Mouse (Mus musculus): Measurements from ENCODE around the gene Spsb2.

The Spsb2 gene

GRCm38 (mm10) chr6:124808358-124809012 lies at the start of gene Spsb2:
Gene Spsb2, plus strand, starts transcription at chr6:124808661.
- DNase-seq (ENCODE audit: low read depth, low spot score): peak; percentile 21

GRCm38 (mm10) chr6:124758849-124759232 lies 49.6 kb upstream of the Spsb2 start:
- no peak for DNase-seq (ENCODE audit: low read depth, low spot score)

- peak; percentile 90 for DNase-seq (ENCODE audit: low read depth, low spot score)
These were observed 49.2 kb upstream of the Spsb2 start for GRCm38 (mm10) chr6:124759259-124759658.

GRCm38 (mm10) chr6:124765951-124766350 lies 42.5 kb upstream of the Spsb2 start:
- no peak for DNase-seq (ENCODE audit: low read depth, low spot score)

- no peak for DNase-seq (ENCODE audit: low read depth, low spot score)
These were observed 40.9 kb upstream of the Spsb2 start for GRCm38 (mm10) chr6:124767536-124767919.

GRCm38 (mm10) chr6:124767920-124768703 lies 40.3 kb upstream of the Spsb2 start:
- peak; percentile 75 for DNase-seq (ENCODE audit: low read depth, low spot score)

- no peak for DNase-seq (ENCODE audit: low read depth, low spot score)
These were observed 39.8 kb upstream of the Spsb2 start for GRCm38 (mm10) chr6:124768704-124769044.

GRCm38 (mm10) chr6:124769101-124769765 lies 39.2 kb upstream of the Spsb2 start, which contains the start of gene Eno2:
Gene Eno2, minus strand, starts transcription at chr6:124769673.
- peak; percentile 91 for DNase-seq (ENCODE audit: low read depth, low spot score)

GRCm38 (mm10) chr6:124770013-124770412 lies 38.4 kb upstream of the Spsb2 start:
- peak; percentile 26 for DNase-seq (ENCODE audit: low read depth, low spot score)

GRCm38 (mm10) chr6:124770511-124770910 lies 38.0 kb upstream of the Spsb2 start:
- DNase-seq (ENCODE audit: low read depth, low spot score): no peak

- no peak for DNase-seq (ENCODE audit: low read depth, low spot score)
These were observed 29.1 kb upstream of the Spsb2 start, which contains the start of gene Lrrc23 for GRCm38 (mm10) chr6:124779222-124779983. Gene Lrrc23, minus strand, starts transcription at chr6:124779727.

GRCm38 (mm10) chr6:124779984-124780416 lies 28.5 kb upstream of the Spsb2 start:
- DNase-seq (ENCODE audit: low read depth, low spot score): no peak

- no peak for DNase-seq (ENCODE audit: low read depth, low spot score)
These were observed 27.5 kb upstream of the Spsb2 start for GRCm38 (mm10) chr6:124780917-124781316.

- peak; percentile 76 for DNase-seq (ENCODE audit: low read depth, low spot score)
These were observed 26.0 kb upstream of the Spsb2 start for GRCm38 (mm10) chr6:124782436-124782835.

- DNase-seq (ENCODE audit: low read depth, low spot score): no peak
These were observed 21.6 kb upstream of the Spsb2 start for GRCm38 (mm10) chr6:124786756-124787420.

GRCm38 (mm10) chr6:124787722-124788121 lies 20.7 kb upstream of the Spsb2 start:
- DNase-seq (ENCODE audit: low read depth, low spot score): no peak

GRCm38 (mm10) chr6:124789519-124789918 lies 18.9 kb upstream of the Spsb2 start:
- no peak for DNase-seq (ENCODE audit: low read depth, low spot score)

GRCm38 (mm10) chr6:124790121-124790520 lies 18.3 kb upstream of the Spsb2 start:
- DNase-seq (ENCODE audit: low read depth, low spot score): no peak

GRCm38 (mm10) chr6:124791911-124792310 lies 16.6 kb upstream of the Spsb2 start:
- DNase-seq (ENCODE audit: low read depth, low spot score): no peak

- no peak for DNase-seq (ENCODE audit: low read depth, low spot score)
These were observed 12.7 kb upstream of the Spsb2 start for GRCm38 (mm10) chr6:124795781-124796180.

- no peak for DNase-seq (ENCODE audit: low read depth, low spot score)
These were observed 12.3 kb upstream of the Spsb2 start for GRCm38 (mm10) chr6:124796200-124796599.

Measured in A20 (cell line).